Mouse (Mus musculus) liver, embryonic 15.5 days (tissue): ENCODE measurements around the gene Zbtb5. TPM values are rescaled to one million over a fixed set of nuclear protein-coding genes. Genes with fewer than 3 reads are reported as not detected.
A peak's percentile ranks its signal among the peaks of the same experiment; 100 is the strongest.

Source experiments
- ATAC-seq: fragments of 200-750 bp; cut with Nextera tagmentation; 2 replicates; pipeline ENCODE4 v1.8.0; 2017; ENCODE audit warnings: moderate number of reproducible peaks, mild to moderate bottlenecking, moderate library complexity; ENCODE audit not compliant: insufficient read depth
- H3K27ac ChIP-seq: fragments of 300-500 bp; sonication (generic); replicated peaks from 2 replicates; pipeline ENCODE4 v1.5.1; 2015; ENCODE audit warnings: mild to moderate bottlenecking, inconsistent platforms
- H3K27me3 ChIP-seq: fragments of 300-500 bp; sonication (generic); 2 replicates; pipeline ENCODE4 v1.6.1; 2015; ENCODE audit warnings: mild to moderate bottlenecking, inconsistent platforms
- H3K36me3 ChIP-seq: fragments of 300-500 bp; sonication (generic); replicated peaks from 2 replicates; pipeline ENCODE4 v1.6.1; 2015; ENCODE audit warnings: moderate library complexity, mild to moderate bottlenecking, inconsistent platforms
- H3K4me1 ChIP-seq: fragments of 300-500 bp; sonication (generic); replicated peaks from 2 replicates; pipeline ENCODE4 v1.6.1; 2015; ENCODE audit warnings: inconsistent platforms
- H3K4me2 ChIP-seq: fragments of 300-500 bp; sonication (generic); 2 replicates; pipeline ENCODE4 v1.6.1; 2015; ENCODE audit warnings: moderate library complexity, mild to moderate bottlenecking, inconsistent platforms
- H3K4me3 ChIP-seq: fragments of 300-500 bp; sonication (generic); replicated peaks from 2 replicates; pipeline ENCODE4 v1.5.1; 2015; ENCODE audit warnings: mild to moderate bottlenecking, inconsistent platforms
- H3K9ac ChIP-seq: fragments of 300-500 bp; sonication (generic); 2 replicates; pipeline ENCODE4 v1.6.1; 2015; ENCODE audit warnings: moderate library complexity, mild to moderate bottlenecking, inconsistent platforms
- H3K9me3 ChIP-seq: fragments of 300-500 bp; sonication (generic); replicated peaks from 2 replicates; pipeline ENCODE4 v1.6.1; 2016; ENCODE audit warnings: inconsistent platforms
- WGBS: fragments of 180-500 bp; shearing (Covaris S2); methylation state at CpG from one replicate; pipeline ENCODE4 v1.1.7; 2015; ENCODE audit warnings: mixed read lengths; ENCODE audit not compliant: insufficient replicate concordance; 5-methylcytosine and 5-hydroxymethylcytosine counted together
- polyA plus RNA-seq: library from polyadenylated mRNA; unstranded; fragments of >200 nt; fragmentation: Nextera tagmentation; extraction: Ambion mirVana; gene quantifications from 2 replicates; pipeline ENCODE4 v1.2.1, GENCODE M21; 2015

Gene Zbtb5
- polyA plus RNA-seq, 1 experiment from 2014 or later = 5.8 TPM

DNA sequence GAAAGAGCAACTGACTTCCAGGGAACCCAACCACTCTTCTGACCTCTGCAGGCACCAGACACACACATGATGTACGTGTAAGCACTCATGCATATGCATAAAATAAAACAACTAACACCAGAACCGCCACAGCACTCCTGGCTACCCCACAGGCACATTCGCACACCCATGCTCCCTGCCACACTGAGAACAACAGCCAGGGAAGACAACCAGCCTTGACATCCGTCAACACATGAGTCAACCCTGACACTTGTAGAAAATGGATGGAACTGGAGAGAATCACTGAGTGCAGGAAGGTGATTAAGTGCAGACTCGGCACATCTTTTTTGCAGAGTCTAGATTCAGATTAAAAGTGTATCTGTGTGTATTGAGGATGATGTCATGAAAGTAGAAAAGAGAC is 24.4 kb upstream of the Zbtb5 start:
- peaks cover 11% of the 10 kb centered on the region; the same call in 1 of the 2 replicates for H3K4me1 ChIP-seq
- H3K36me3 ChIP-seq = peaks cover 14% of the 10 kb centered on the region; the same call in 1 of the 2 replicates
- H3K4me2 ChIP-seq = no peak overlapping the region
- no peak overlapping the region for H3K27ac ChIP-seq
- H3K4me3 ChIP-seq = no peak overlapping the region
- H3K27me3 ChIP-seq = no peaks in the 10 kb centered on the region
- 61% methylated on average over 5 of the region's 5 CpGs for WGBS
- H3K9me3 ChIP-seq = no peaks in the 10 kb centered on the region
- no peak for ATAC-seq
- no peak overlapping the region for H3K9ac ChIP-seq

DNA sequence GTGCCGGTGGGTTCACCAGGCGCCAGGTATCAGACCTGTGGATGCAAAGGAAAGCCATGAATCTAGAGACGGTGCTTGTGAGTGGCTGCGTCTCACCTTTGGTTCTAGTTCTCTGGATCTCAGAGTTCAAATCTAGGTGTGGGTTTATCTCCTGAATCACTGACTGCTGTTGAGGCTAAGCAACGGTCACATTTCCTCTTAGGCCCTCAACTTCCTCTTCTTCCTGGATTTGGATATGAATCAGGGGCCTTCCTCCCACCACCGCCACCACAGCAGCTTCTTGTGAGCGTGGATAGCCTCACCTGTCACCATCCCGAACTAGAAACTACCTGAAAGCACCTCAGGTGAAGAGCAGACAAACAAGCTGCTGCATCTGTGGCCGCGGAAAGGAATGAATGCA is 23.8 kb upstream of the Zbtb5 start:
- Histone ChIP-seq H3K9ac (no peak overlapping the region), H3K4me2 (no peak overlapping the region), H3K4me3 (no peak overlapping the region), H3K9me3 (no peaks in the 10 kb centered on the region), H3K4me1 (peaks cover 11% of the 10 kb centered on the region; the same call in 1 of the 2 replicates), H3K27ac (no peak overlapping the region), H3K27me3 (no peaks in the 10 kb centered on the region), H3K36me3 (peaks cover 14% of the 10 kb centered on the region; the same call in 1 of the 2 replicates)
- 51% methylated on average over 10 of the region's 10 CpGs for WGBS
- no peak for ATAC-seq

DNA sequence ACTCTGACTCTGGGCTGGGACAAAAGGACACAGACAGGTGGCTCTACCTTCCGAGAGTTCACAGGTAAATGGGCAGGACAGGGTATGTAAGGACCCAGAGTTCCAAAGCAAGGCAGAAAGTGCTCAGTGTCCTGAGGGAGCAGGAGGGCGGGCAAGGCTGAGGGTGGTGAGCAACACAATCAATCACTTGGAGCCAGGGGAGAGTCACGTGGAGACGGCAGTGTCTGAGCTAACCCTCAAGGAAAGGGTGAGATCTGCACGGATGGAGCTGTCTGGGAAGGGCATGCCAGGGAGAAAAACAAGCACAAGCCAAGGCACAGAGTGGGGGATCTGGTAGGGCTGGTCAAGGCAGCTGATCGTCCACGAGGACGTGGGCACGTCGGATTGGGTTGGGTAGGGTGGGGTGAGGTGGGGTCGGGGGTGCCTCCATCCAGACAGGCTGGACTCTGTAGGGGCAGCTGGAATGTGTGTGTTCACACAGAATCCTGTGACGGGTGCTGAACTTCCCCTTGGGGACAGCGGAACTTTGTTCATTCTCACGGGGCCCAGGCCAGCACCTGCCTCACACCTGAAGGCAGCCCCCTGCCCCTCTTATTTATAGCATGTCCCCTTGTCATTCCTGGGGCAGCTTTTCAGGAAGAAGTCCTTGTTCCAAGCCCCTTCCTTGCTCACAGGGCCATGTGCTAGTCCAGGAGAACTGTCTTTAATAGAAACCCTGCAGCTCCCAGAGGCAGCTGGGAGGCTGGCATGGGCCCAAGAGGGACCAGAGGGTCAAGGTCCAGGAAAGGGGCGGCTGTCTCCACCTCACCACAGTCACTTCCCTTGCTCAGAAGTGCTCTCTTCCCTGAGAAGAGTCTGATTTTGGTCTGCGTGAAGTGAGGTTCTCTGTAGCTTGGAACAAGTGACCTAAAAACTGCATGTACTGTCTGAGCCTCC is 22.7 kb upstream of the Zbtb5 start:
- H3K27me3 ChIP-seq = no peaks in the 10 kb centered on the region
- H3K9me3 ChIP-seq = no peaks in the 10 kb centered on the region
- H3K4me3 ChIP-seq = no peak overlapping the region
- H3K27ac ChIP-seq = no peak overlapping the region
- H3K4me2 ChIP-seq = no peak overlapping the region
- H3K36me3 ChIP-seq = peaks cover 24% of the 10 kb centered on the region
- no peak overlapping the region for H3K9ac ChIP-seq
- ATAC-seq = no peak
- 60% methylated on average over 16 of the region's 16 CpGs for WGBS
- peaks cover 11% of the 10 kb centered on the region; the same call in 1 of the 2 replicates for H3K4me1 ChIP-seq

DNA sequence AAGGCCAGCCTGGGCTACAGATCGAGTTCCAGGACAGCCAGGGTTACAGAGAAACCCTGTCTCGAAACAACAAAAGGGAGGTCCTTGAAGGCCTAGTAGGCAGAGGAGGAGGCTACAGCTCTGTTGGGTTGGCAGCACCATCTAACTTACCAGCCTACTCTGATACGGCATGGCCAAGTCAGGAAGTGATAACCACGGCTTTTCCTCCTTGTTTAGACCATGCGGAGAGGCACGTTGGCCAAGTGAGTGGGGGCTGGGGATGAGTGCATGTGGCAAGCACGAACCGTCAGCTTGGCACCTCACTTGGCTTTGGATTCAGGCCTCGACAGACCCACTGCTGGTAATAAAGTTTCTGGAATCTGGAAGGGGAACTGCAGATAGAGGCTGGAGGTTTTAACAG is 20.4 kb upstream of the Zbtb5 start:
- Histone ChIP-seq H3K4me1 (peaks cover 11% of the 10 kb centered on the region; the same call in 1 of the 2 replicates), H3K9me3 (no peaks in the 10 kb centered on the region), H3K9ac (no peak overlapping the region), H3K27me3 (no peaks in the 10 kb centered on the region), H3K27ac (no peak overlapping the region), H3K36me3 (peaks cover 26% of the 10 kb centered on the region), H3K4me3 (no peak overlapping the region), H3K4me2 (no peak overlapping the region)
- WGBS = 37% methylated on average over 9 of the region's 9 CpGs
- no peak for ATAC-seq

DNA sequence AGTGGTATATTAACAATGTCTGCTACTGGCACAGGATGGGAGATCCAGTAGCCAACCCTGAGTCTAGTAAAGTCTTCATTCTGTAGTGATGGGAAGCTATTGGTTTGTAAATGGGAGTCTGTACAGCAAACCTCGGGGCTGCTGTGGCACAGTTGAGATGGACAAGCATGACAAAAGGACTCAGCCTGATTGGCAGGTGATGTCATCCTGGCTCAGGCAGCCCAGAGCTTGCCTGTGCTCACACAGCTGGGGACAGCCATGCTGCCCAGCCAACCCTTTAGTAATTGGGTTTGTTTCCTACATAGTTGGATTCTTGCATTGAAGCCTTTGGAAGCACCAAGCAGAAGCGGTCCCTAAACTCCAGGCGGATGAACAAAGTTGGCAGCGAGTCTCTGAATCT is 14.2 kb upstream of the Zbtb5 start:
- Histone ChIP-seq H3K4me3 (no peak overlapping the region), H3K9me3 (no peaks in the 10 kb centered on the region), H3K9ac (no peak overlapping the region), H3K4me2 (no peak overlapping the region), H3K27me3 (no peaks in the 10 kb centered on the region), H3K4me1 (no peaks in the 10 kb centered on the region), H3K36me3 (peaks cover 26% of the 10 kb centered on the region), H3K27ac (no peak overlapping the region)
- 91% methylated on average over 4 of the region's 4 CpGs for WGBS
- no peak for ATAC-seq

DNA sequence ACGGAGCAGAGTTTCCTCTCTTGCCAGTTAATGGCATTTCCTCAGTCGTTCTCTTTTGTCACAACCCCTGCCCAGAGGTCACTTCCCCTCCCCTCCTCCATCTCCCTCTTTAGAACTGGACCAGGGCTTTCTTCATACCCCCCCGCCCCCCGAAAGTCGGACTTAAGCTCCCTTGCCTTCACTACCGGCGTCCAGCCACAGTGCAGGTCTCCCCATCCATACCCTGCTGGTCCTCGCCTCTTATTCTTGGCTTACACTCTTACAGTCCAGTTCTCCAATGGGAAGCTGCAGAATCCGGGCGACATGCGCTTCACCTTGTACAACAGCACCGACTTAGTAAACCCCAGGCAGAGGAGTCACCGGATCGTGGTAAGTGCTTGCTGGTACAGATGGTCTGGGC is 6.8 kb upstream of the Zbtb5 start:
- peak; percentile 17; the same call in 1 of the 2 replicates for ATAC-seq
- Histone ChIP-seq H3K36me3 (0 out of 2 replicates have a peak, but pooled peaks cover 12% of the 10 kb centered on the region), H3K4me1 (peaks cover 30% of the 10 kb centered on the region), H3K9ac (peak overlapping the region; percentile 66), H3K4me2 (peak overlapping the region; percentile 95), H3K9me3 (no peaks in the 10 kb centered on the region), H3K27me3 (no peaks in the 10 kb centered on the region), H3K27ac (no peak overlapping the region), H3K4me3 (peak overlapping the region; percentile 80)
- whole genome bisulfite sequencing = under 1% methylated on average over 14 of the region's 14 CpGs

DNA sequence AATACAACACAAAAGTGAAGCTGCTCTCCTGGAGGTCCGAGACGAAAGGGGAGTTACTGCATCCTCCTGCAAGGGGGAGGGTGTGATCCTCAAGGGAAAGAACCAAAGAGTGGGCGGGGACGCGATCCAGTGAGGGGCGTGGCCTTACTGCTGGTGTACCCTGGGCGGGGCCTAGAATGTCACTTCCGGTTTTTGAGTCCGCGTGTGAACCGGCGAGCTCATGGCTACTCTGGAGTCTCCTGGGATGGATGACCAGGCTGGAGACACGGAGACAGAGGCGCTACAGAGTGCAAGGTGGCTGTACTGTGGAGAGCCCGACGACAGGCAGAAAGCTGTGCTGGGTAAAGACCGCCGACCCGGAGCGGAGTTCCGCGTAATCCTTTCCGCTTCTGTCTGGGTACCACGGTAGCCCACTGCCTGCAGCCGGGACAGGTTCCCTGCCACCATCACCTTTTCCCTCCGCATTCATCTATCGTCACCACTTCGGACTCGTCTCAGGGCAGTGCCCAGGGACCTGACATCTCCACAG is 6.3 kb upstream of the Zbtb5 start, which contains the start of gene Polr1e:
Gene Polr1e (plus strand): TSS at position 132 of the 529 bp plus-strand sequence.
- under 1% methylated on average over 29 of the region's 29 CpGs for WGBS
- 0 out of 2 replicates have a peak, but pooled peaks cover 7% of the 10 kb centered on the region for H3K36me3 ChIP-seq
- no peaks in the 10 kb centered on the region for H3K27me3 ChIP-seq
- peaks cover 35% of the 10 kb centered on the region for H3K4me1 ChIP-seq
- H3K9me3 ChIP-seq = no peaks in the 10 kb centered on the region
- H3K4me3 ChIP-seq = peak within 1 kb of the TSS; percentile 80
- H3K27ac ChIP-seq = no peak within 1 kb of the TSS
- peak within 1 kb of the TSS; percentile 95 for H3K4me2 ChIP-seq
- peak within 1 kb of the TSS; percentile 66 for H3K9ac ChIP-seq
- peak; percentile 75 for ATAC-seq

DNA sequence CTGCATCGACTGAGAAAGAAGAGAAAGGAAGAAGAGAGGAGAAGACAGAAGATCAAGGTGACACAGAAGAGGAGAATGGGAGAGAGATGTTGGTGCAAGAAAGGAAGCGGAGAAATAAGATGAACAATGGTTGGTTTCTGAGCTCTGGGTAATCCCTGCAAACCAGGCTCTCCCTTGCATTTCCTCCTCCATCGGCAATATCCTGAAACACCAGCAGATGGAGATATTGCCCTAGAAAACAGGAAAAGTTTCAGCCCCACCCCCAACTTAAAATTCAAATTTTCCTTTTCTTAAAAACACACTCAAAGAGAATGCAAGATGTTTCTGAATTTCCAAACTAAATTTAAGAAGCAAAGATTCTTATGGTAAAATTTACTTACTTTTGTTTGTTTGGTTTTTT is 3.4 kb upstream of the Zbtb5 start:
- no peak overlapping the region for H3K9ac ChIP-seq
- 7% methylated on average over 3 of the region's 3 CpGs for WGBS
- no peak overlapping the region for H3K27ac ChIP-seq

DNA sequence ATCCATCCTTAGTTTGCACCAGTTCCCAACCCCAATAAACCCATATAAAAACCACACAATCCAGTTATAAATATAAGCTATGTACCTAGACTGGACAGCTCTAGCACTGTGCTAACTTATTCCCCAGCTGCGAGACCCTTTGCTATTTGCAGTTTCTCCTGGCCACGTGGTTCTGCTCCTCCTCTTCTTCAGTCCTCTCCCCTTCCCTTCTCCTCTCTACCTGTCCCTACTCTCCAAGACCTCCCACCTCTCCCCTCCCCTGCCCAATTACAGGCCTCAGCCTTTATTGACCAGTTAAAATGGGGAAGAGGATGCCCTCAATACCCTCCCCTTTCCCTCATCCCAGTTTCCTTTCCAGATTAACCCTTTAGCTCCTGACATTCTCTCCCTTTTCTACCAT is 1.3 kb upstream of the Zbtb5 start:
- H3K27ac ChIP-seq = peak overlapping the region; percentile 99
- H3K4me2 ChIP-seq = peak overlapping the region; percentile 86
- H3K9ac ChIP-seq = peak overlapping the region; percentile 77
- peaks cover 32% of the 10 kb centered on the region for H3K4me1 ChIP-seq
- no peaks in the 10 kb centered on the region for H3K9me3 ChIP-seq
- H3K27me3 ChIP-seq = no peaks in the 10 kb centered on the region
- 5% methylated on average over 2 of the region's 2 CpGs for WGBS
- no peaks in the 10 kb centered on the region for H3K36me3 ChIP-seq
- peak overlapping the region; percentile 71 for H3K4me3 ChIP-seq
- ATAC-seq = no peak

More for the DNA sequence above, 3.4 kb upstream of the Zbtb5 start:
- no peaks in the 10 kb centered on the region for H3K27me3 ChIP-seq
- peaks cover 40% of the 10 kb centered on the region for H3K4me1 ChIP-seq
- H3K36me3 ChIP-seq = no peaks in the 10 kb centered on the region
- H3K4me3 ChIP-seq = no peak overlapping the region
- no peaks in the 10 kb centered on the region for H3K9me3 ChIP-seq
- no peak for ATAC-seq
- H3K4me2 ChIP-seq = no peak overlapping the region

DNA sequence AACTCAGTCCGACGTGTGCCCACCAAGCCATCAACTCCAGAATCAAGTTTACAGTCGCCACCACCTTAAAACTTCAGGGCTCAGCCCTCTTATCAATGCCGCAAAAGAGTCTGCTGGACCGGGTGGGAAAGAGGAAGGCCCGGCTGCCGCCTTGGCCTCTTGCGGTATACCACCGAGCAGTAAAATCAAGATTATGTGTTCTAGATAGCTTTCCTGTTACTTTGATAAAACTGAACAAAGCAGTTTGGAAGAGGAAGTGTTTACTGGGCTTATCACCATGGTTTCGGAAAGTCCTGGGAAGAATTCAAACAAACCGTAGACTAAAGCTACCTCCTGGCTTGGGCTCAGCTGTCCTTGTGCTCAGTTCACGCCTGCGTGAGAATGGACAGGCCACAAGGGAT is 819 bp upstream of the Zbtb5 start:
- Histone ChIP-seq H3K9me3 (no peaks in the 10 kb centered on the region), H3K4me2 (peak overlapping the region; percentile 86), H3K36me3 (no peaks in the 10 kb centered on the region), H3K27ac (peak overlapping the region; percentile 99), H3K4me3 (peak overlapping the region; percentile 71), H3K9ac (peak overlapping the region; percentile 77), H3K4me1 (peaks cover 30% of the 10 kb centered on the region), H3K27me3 (no peaks in the 10 kb centered on the region)
- ATAC-seq = no peak
- WGBS = under 1% methylated on average over 13 of the region's 13 CpGs

DNA sequence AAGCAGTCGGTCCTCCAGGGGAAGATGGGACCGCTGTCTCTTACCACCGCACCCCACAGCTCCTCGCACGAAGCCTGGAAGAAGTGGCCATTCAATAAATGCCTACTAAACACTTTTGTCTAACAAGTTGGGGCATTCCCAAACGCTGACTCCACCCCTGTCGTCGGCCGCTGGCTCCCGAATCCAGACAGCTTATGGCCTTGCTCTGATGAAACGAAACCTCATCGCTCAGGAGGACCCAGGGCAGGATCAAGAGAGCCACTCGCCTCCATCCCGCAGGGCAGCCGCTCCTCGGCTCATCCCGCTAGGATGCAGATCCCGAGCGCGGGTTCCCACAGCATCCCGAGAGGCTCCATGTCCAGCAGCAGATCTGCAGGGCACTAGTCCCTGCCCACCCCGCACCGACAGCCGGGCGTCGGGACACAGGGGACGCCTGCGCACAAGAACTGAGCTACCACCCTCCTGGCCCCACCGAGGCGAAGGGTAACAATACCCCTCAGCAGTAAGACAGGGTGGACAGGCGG is 569 bp downstream of the Zbtb5 start:
- Histone ChIP-seq H3K4me1 (peaks cover 27% of the 10 kb centered on the region), H3K4me2 (peak overlapping the region; percentile 86), H3K36me3 (no peaks in the 10 kb centered on the region), H3K4me3 (peak overlapping the region; percentile 77), H3K9me3 (no peaks in the 10 kb centered on the region), H3K27ac (peak overlapping the region; percentile 99), H3K27me3 (no peaks in the 10 kb centered on the region), H3K9ac (peak overlapping the region; percentile 82)
- under 1% methylated on average over 31 of the region's 31 CpGs for WGBS
- no peak for ATAC-seq
